Mouse (Mus musculus): Measurements from ENCODE around the gene Tmem269.
A peak's percentile ranks its signal among the peaks of the same experiment; 100 is the strongest.

GRCm38 (mm10) chr4:119204672-119205071 lies 13.3 kb downstream of the Tmem269 start:
- no peak for TF ChIP-seq POLR2A (IDR thresholded peaks at IDR 0.05; ENCODE audit: low read depth, low read length)
- peak; percentile 80; the same call in 1 of the 2 replicates for TF ChIP-seq CTCF (IDR thresholded peaks at IDR 0.05; ENCODE audit: extremely low read depth, insufficient read depth, insufficient read length, insufficient replicate concordance)
